Mouse (Mus musculus): Measurements from ENCODE around the gene Ccnjl. TPM values are rescaled to one million over a fixed set of nuclear protein-coding genes. Genes with fewer than 3 reads are reported as not detected.

Gene Ccnjl
- polyA plus RNA-seq, 1 experiment = 0.88 TPM

- no peak overlapping the region for H3K4me3 ChIP-seq (ENCODE audit: extremely low read depth, insufficient read depth, insufficient read length)
- H3K27ac ChIP-seq (ENCODE audit: insufficient read depth, low read length) = no peak overlapping the region
- H3K27me3 ChIP-seq (ENCODE audit: control insufficient read depth, insufficient read depth, low read length) = no peaks in the 10 kb centered on the region
- H3K4me1 ChIP-seq (ENCODE audit: control insufficient read depth, insufficient read depth, insufficient read length) = no peaks in the 10 kb centered on the region
- TF ChIP-seq POLR2A (IDR thresholded peaks at IDR 0.05; ENCODE audit: low read depth, low read length) (no peak), CTCF (IDR thresholded peaks at IDR 0.05; ENCODE audit: extremely low read depth, insufficient read depth, insufficient read length, insufficient replicate concordance) (no peak)
- WGBS = 74% methylated on average over 6 of the region's 6 CpGs
- no peaks in the 10 kb centered on the region for H3K36me3 ChIP-seq (ENCODE audit: control insufficient read depth, insufficient read depth, low read length)
- no peak for DNase-seq (ENCODE audit: low read depth in 1 of 2, low spot score in 2 of 2)
Measured at GRCm38 (mm10) chr11:43604891-43605290, 76.3 kb downstream of the Ccnjl start.

- WGBS = 88% methylated on average over 6 of the region's 6 CpGs
- Histone ChIP-seq H3K27me3 (ENCODE audit: control insufficient read depth, insufficient read depth, low read length) (no peaks in the 10 kb centered on the region), H3K4me1 (ENCODE audit: control insufficient read depth, insufficient read depth, insufficient read length) (no peaks in the 10 kb centered on the region), H3K36me3 (ENCODE audit: control insufficient read depth, insufficient read depth, low read length) (no peaks in the 10 kb centered on the region), H3K27ac (ENCODE audit: insufficient read depth, low read length) (no peak overlapping the region), H3K4me3 (ENCODE audit: extremely low read depth, insufficient read depth, insufficient read length) (no peak overlapping the region)
- TF ChIP-seq CTCF (IDR thresholded peaks at IDR 0.05; ENCODE audit: extremely low read depth, insufficient read depth, insufficient read length, insufficient replicate concordance) = no peak
- no peak for TF ChIP-seq POLR2A (IDR thresholded peaks at IDR 0.05; ENCODE audit: low read depth, low read length)
- no peak for DNase-seq (ENCODE audit: low read depth in 1 of 2, low spot score in 2 of 2)
Measured at GRCm38 (mm10) chr11:43605859-43606258, 77.3 kb downstream of the Ccnjl start.

- no peak for DNase-seq (ENCODE audit: low read depth in 1 of 2, low spot score in 2 of 2)
- Histone ChIP-seq H3K36me3 (ENCODE audit: control insufficient read depth, insufficient read depth, low read length) (no peaks in the 10 kb centered on the region), H3K27ac (ENCODE audit: insufficient read depth, low read length) (no peak overlapping the region), H3K27me3 (ENCODE audit: control insufficient read depth, insufficient read depth, low read length) (no peaks in the 10 kb centered on the region), H3K4me1 (ENCODE audit: control insufficient read depth, insufficient read depth, insufficient read length) (no peaks in the 10 kb centered on the region), H3K4me3 (ENCODE audit: extremely low read depth, insufficient read depth, insufficient read length) (no peak overlapping the region)
- TF ChIP-seq CTCF (IDR thresholded peaks at IDR 0.05; ENCODE audit: extremely low read depth, insufficient read depth, insufficient read length, insufficient replicate concordance) (no peak), POLR2A (IDR thresholded peaks at IDR 0.05; ENCODE audit: low read depth, low read length) (no peak)
- WGBS = 87% methylated on average over 3 of the region's 3 CpGs
Measured at GRCm38 (mm10) chr11:43608440-43608839, 79.9 kb downstream of the Ccnjl start.

GRCm38 (mm10) chr11:43610006-43610661, 81.5 kb downstream of the Ccnjl start:
- H3K4me1 ChIP-seq (ENCODE audit: control insufficient read depth, insufficient read depth, insufficient read length) = no peaks in the 10 kb centered on the region
- no peak for TF ChIP-seq POLR2A (IDR thresholded peaks at IDR 0.05; ENCODE audit: low read depth, low read length)
- TF ChIP-seq CTCF (IDR thresholded peaks at IDR 0.05; ENCODE audit: extremely low read depth, insufficient read depth, insufficient read length, insufficient replicate concordance) = no peak
- H3K27me3 ChIP-seq (ENCODE audit: control insufficient read depth, insufficient read depth, low read length) = no peaks in the 10 kb centered on the region
- no peak overlapping the region for H3K4me3 ChIP-seq (ENCODE audit: extremely low read depth, insufficient read depth, insufficient read length)
- H3K27ac ChIP-seq (ENCODE audit: insufficient read depth, low read length) = no peak overlapping the region
- DNase-seq (ENCODE audit: low read depth in 1 of 2, low spot score in 2 of 2) = no peak
- H3K36me3 ChIP-seq (ENCODE audit: control insufficient read depth, insufficient read depth, low read length) = no peaks in the 10 kb centered on the region
- WGBS = 86% methylated on average over 10 of the region's 10 CpGs

- TF ChIP-seq POLR2A (IDR thresholded peaks at IDR 0.05; ENCODE audit: low read depth, low read length) = no peak
- no peak for TF ChIP-seq CTCF (IDR thresholded peaks at IDR 0.05; ENCODE audit: extremely low read depth, insufficient read depth, insufficient read length, insufficient replicate concordance)
- H3K36me3 ChIP-seq (ENCODE audit: control insufficient read depth, insufficient read depth, low read length) = no peaks in the 10 kb centered on the region
- H3K4me3 ChIP-seq (ENCODE audit: extremely low read depth, insufficient read depth, insufficient read length) = no peak overlapping the region
- H3K27ac ChIP-seq (ENCODE audit: insufficient read depth, low read length) = no peak overlapping the region
- WGBS = 79% methylated on average over 5 of the region's 5 CpGs
- DNase-seq (ENCODE audit: low read depth in 1 of 2, low spot score in 2 of 2) = no peak
- H3K27me3 ChIP-seq (ENCODE audit: control insufficient read depth, insufficient read depth, low read length) = no peaks in the 10 kb centered on the region
- no peaks in the 10 kb centered on the region for H3K4me1 ChIP-seq (ENCODE audit: control insufficient read depth, insufficient read depth, insufficient read length)
Measured at GRCm38 (mm10) chr11:43610662-43611033, 82.1 kb downstream of the Ccnjl start.

GRCm38 (mm10) chr11:43612834-43613488, 84.4 kb downstream of the Ccnjl start:
- no peaks in the 10 kb centered on the region for H3K27me3 ChIP-seq (ENCODE audit: control insufficient read depth, insufficient read depth, low read length)
- no peak for TF ChIP-seq POLR2A (IDR thresholded peaks at IDR 0.05; ENCODE audit: low read depth, low read length)
- TF ChIP-seq CTCF (IDR thresholded peaks at IDR 0.05; ENCODE audit: extremely low read depth, insufficient read depth, insufficient read length, insufficient replicate concordance) = peak; percentile 52; the same call in 1 of the 2 replicates
- no peaks in the 10 kb centered on the region for H3K4me1 ChIP-seq (ENCODE audit: control insufficient read depth, insufficient read depth, insufficient read length)
- DNase-seq (ENCODE audit: low read depth in 1 of 2, low spot score in 2 of 2) = peak; percentile 8 to 51
- H3K27ac ChIP-seq (ENCODE audit: insufficient read depth, low read length) = no peak overlapping the region
- H3K4me3 ChIP-seq (ENCODE audit: extremely low read depth, insufficient read depth, insufficient read length) = no peak overlapping the region
- 40% methylated on average over 12 of the region's 12 CpGs for WGBS
- H3K36me3 ChIP-seq (ENCODE audit: control insufficient read depth, insufficient read depth, low read length) = no peaks in the 10 kb centered on the region

GRCm38 (mm10) chr11:43617924-43618323, 89.3 kb downstream of the Ccnjl start:
- no peak for TF ChIP-seq POLR2A (IDR thresholded peaks at IDR 0.05; ENCODE audit: low read depth, low read length)
- no peak for TF ChIP-seq CTCF (IDR thresholded peaks at IDR 0.05; ENCODE audit: extremely low read depth, insufficient read depth, insufficient read length, insufficient replicate concordance)
- no peaks in the 10 kb centered on the region for H3K27me3 ChIP-seq (ENCODE audit: control insufficient read depth, insufficient read depth, low read length)
- no peaks in the 10 kb centered on the region for H3K36me3 ChIP-seq (ENCODE audit: control insufficient read depth, insufficient read depth, low read length)
- no peaks in the 10 kb centered on the region for H3K4me1 ChIP-seq (ENCODE audit: control insufficient read depth, insufficient read depth, insufficient read length)
- WGBS = 71% methylated on average over 5 of the region's 5 CpGs
- H3K4me3 ChIP-seq (ENCODE audit: extremely low read depth, insufficient read depth, insufficient read length) = no peak overlapping the region
- H3K27ac ChIP-seq (ENCODE audit: insufficient read depth, low read length) = no peak overlapping the region
- DNase-seq (ENCODE audit: low read depth in 1 of 2, low spot score in 2 of 2) = no peak

Data from spleen, adult 2 months (tissue).